Mouse (Mus musculus): ENCODE results near the gene Pih1d1. TPM values are rescaled to one million over a fixed set of nuclear protein-coding genes. Genes with fewer than 3 reads are reported as not detected.
A peak's percentile ranks its signal among the peaks of the same experiment; 100 is the strongest.

The Pih1d1 gene
- polyA plus RNA-seq, 1 experiment from 2014 or later, result 111 TPM

DNA sequence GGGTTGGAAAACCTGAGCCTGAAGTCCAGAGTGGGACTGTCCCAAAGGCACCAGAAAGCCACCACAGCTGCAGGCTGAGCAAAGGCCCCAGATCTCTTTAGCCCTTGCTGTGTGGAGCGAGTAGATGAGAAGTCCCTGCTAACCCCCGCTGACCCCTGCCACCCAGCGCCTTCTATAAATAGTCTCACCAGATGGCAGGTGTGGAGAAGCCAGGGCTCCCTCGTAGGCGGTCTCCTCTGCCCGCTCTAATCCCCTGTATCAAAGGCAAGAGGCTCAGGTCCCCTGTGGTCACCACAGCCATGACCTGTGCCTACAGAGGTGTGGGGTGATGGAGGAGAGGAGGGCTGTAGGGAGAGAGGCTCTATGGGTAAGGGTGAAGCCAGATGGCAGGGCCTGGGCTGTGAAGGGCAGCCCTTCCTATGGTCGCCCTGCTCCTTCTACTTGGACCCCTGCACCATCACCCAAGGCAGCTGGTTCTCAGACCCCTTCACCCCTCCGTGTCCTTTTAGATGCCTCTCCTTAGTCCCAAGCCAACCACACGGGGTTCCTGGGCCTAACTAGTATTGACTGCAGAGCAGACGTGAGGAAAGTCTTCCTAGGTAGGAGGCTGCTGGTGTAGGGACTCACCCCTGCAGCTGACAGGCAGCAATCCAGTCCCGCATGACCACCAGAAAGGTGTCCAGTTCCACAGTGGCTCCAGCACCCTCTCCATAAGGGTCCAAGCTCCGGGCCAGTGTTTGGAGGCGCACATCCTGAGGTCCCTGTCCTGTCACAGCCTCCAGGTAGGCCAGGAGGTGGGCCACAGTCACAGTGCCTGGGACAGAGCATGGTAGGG, 41.5 kb downstream of the Pih1d1 start:
- WGBS, result 58% methylated on average over 13 of the region's 13 CpGs
- DNase-seq (ENCODE audit: low spot score), result no peak
- Histone ChIP-seq H3K36me3 (no peaks in the 10 kb centered on the region), H3K27ac (replicated peaks) (peak overlapping the region; percentile 2), H3K4me3 (no peak overlapping the region), H3K4me1 (peaks cover 52% of the 10 kb centered on the region), H3K9me3 (replicated peaks) (no peaks in the 10 kb centered on the region), H3K27me3 (ENCODE audit: low read depth, poor library complexity, severe bottlenecking) (peaks cover 62% of the 10 kb centered on the region)

DNA sequence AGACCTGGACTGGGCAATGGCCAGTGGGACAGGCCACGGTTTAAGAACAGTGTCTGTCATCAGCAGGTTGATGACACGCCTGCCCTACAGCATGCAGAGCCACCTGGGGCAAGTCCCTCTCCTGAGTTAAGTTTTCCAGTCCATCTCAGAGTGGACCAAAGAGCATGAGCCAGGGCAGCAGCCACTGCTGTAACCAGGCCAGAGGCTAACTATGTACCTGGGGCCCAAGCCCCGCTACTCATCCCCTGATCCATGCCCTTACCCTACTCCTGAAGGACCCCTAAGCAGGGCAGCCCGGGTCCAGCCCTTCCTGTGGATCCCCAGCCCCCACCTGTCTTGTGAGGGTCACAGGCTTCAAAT, 42.1 kb downstream of the Pih1d1 start:
- Histone ChIP-seq H3K4me3 (no peak overlapping the region), H3K9me3 (replicated peaks) (no peaks in the 10 kb centered on the region), H3K36me3 (no peaks in the 10 kb centered on the region), H3K4me1 (peaks cover 49% of the 10 kb centered on the region), H3K27me3 (ENCODE audit: low read depth, poor library complexity, severe bottlenecking) (peaks cover 61% of the 10 kb centered on the region), H3K27ac (replicated peaks) (peak overlapping the region; percentile 2; the same call in 1 of the 2 replicates)
- no peak for DNase-seq (ENCODE audit: low spot score)
- 85% methylated on average over 4 of the region's 4 CpGs for WGBS

DNA sequence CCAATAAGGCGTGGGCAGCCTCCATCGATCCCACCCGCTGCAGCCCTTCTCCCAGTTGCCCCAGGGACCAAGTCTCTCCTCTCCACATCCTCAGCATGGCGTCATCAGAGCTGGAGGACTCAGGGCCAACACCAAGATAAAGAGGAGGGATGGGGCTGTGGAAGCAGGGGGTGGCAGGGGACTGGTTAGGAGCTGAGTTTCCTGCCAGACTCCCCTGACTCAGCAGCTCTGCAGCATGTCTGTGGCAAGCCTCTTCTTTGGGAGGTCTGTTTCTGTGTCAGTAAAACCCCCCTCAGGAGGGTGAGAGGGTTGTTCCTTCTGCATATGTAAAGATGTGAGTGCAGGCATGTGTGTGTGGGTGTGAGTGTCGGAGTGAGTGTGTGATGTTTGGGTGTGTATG, 42.9 kb downstream of the Pih1d1 start:
- H3K27me3 ChIP-seq (ENCODE audit: low read depth, poor library complexity, severe bottlenecking), result peaks cover 53% of the 10 kb centered on the region
- H3K9me3 ChIP-seq (replicated peaks), result no peaks in the 10 kb centered on the region
- no peak for DNase-seq (ENCODE audit: low spot score)
- no peak overlapping the region for H3K27ac ChIP-seq (replicated peaks)
- WGBS, result 74% methylated on average over 5 of the region's 5 CpGs
- no peak overlapping the region for H3K4me3 ChIP-seq
- H3K4me1 ChIP-seq, result peaks cover 42% of the 10 kb centered on the region
- H3K36me3 ChIP-seq, result no peaks in the 10 kb centered on the region

DNA sequence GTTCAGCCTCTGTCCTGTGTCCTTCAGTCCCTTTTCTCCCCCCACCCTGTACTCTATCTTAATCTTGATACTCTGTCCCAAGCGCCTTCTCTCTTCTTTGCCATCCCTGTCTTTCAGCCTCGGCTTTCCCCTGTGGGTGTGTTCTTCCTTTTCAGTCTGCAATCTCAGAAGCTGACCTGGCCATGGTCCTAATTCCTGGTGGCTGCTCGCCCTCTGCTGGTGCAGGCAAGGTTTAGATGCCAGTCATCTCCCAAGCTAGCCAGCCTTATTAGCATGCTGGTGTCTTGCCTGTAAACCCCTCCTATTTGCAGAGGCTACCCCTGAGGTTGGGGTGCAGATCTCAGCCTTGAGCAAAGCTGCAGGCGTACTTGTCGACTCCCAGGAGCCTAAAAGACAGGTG, 44.3 kb downstream of the Pih1d1 start:
- 0 out of 2 replicates have a peak overlapping the region, but pooled peaks have one; percentile 23 for H3K27ac ChIP-seq (replicated peaks)
- peaks cover 35% of the 10 kb centered on the region for H3K4me1 ChIP-seq
- WGBS, result 14% methylated on average over 5 of the region's 5 CpGs
- peak; percentile 68 for DNase-seq (ENCODE audit: low spot score)
- peaks cover 58% of the 10 kb centered on the region for H3K27me3 ChIP-seq (ENCODE audit: low read depth, poor library complexity, severe bottlenecking)
- H3K36me3 ChIP-seq, result no peaks in the 10 kb centered on the region
- no peak overlapping the region for H3K4me3 ChIP-seq
- no peaks in the 10 kb centered on the region for H3K9me3 ChIP-seq (replicated peaks)

DNA sequence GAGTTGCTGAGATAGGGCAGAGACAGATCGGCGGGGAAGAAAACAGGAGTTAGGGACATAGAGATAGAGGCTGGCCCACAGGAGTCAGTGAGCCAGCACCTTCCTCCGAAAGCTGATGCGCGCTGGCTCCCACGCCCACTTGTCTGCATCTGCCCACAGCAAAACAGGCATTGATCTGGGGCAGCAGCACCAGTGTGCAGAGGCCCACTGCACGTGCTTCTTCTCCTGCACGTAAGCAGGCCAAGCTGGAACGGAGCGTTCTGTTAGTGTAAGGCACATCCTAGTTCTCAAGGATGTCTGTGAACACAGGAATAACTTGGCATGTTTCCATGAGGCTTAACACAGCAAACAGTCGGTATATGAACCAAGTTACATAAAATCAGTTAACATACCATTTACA, 44.9 kb downstream of the Pih1d1 start:
- Histone ChIP-seq H3K4me3 (no peak overlapping the region), H3K36me3 (no peaks in the 10 kb centered on the region), H3K27ac (replicated peaks) (no peak overlapping the region), H3K9me3 (replicated peaks) (no peaks in the 10 kb centered on the region), H3K27me3 (ENCODE audit: low read depth, poor library complexity, severe bottlenecking) (peaks cover 58% of the 10 kb centered on the region), H3K4me1 (peaks cover 30% of the 10 kb centered on the region)
- WGBS, result 84% methylated on average over 11 of the region's 11 CpGs
- no peak for DNase-seq (ENCODE audit: low spot score)

DNA sequence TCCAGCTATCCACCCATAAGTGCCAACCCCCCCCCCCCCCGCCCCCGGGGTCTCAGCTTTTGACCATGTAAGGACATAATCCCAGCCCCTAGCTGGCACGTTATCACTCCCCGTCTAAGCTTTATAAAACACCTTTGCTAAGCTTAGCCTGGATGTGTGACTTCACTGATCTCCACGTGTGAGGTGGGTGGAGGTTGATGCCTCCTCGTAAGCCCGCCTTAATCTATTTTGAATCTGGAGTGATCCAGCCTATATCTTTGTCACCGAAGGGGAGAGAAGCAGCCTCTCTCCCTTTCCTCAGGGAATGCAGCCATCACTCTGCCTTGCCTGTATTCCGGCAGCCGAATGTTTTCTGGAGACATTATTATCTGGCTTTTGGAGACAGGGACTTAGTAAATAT, 48.6 kb downstream of the Pih1d1 start:
- H3K27me3 ChIP-seq (ENCODE audit: low read depth, poor library complexity, severe bottlenecking), result peaks cover 38% of the 10 kb centered on the region
- DNase-seq (ENCODE audit: low spot score), result no peak
- 60% methylated on average over 10 of the region's 10 CpGs for WGBS
- H3K9me3 ChIP-seq (replicated peaks), result no peaks in the 10 kb centered on the region
- H3K27ac ChIP-seq (replicated peaks), result no peak overlapping the region
- no peak overlapping the region for H3K4me3 ChIP-seq
- H3K4me1 ChIP-seq, result peaks cover 18% of the 10 kb centered on the region
- H3K36me3 ChIP-seq, result no peaks in the 10 kb centered on the region

DNA sequence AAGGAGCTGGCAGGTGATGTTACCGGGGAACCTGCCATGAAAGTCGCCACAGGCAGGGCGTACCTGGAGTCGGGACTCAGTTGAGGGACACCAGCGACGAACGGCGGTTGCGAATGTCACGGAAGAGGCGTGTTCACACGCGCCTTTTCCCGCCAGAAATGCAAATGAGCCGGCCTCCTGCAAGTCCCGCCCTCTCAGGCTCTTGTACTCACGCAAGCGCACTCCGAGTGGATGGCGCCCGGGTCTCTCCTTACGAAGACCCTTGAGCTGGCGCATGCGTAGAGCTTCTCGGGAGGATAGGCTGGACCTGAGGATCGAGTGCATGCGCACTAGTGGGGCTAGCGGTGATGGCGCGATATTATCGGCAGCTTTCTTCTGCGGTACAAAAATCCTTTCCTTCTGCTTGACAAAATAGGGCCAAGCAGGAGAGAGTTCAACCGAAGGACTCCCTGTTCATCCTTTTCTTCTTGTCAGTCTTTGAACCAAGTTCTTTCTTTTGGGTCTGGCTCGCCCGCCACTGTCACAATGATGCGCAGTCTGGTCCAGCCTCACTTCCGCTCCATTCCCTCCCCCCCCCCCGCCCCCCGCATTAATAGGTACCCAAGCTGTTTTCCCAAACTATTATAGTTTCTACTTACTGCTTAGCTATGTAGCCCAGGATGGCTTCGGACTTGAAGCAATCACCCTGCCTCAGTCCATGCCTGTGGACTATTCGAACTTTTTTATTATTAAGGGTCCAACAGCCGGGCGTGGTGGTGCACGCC, 50.5 kb downstream of the Pih1d1 start, which contains the start of gene Ccdc155:
Gene Ccdc155 (minus strand): TSS at position 513 of the 764 bp plus-strand sequence.
- 9% methylated on average over 44 of the region's 44 CpGs for WGBS
- H3K27me3 ChIP-seq (ENCODE audit: low read depth, poor library complexity, severe bottlenecking), result peaks cover 36% of the 10 kb centered on the region
- peaks cover 8% of the 10 kb centered on the region; the same call in 1 of the 2 replicates for H3K4me1 ChIP-seq
- no peaks in the 10 kb centered on the region; the same call in 1 of the 2 replicates for H3K9me3 ChIP-seq (replicated peaks)
- peak within 1 kb of the TSS; percentile 86 for H3K27ac ChIP-seq (replicated peaks)
- no peaks in the 10 kb centered on the region for H3K36me3 ChIP-seq
- peak; percentile 99 for DNase-seq (ENCODE audit: low spot score)
- H3K4me3 ChIP-seq, result peak within 1 kb of the TSS; percentile 61

DNA sequence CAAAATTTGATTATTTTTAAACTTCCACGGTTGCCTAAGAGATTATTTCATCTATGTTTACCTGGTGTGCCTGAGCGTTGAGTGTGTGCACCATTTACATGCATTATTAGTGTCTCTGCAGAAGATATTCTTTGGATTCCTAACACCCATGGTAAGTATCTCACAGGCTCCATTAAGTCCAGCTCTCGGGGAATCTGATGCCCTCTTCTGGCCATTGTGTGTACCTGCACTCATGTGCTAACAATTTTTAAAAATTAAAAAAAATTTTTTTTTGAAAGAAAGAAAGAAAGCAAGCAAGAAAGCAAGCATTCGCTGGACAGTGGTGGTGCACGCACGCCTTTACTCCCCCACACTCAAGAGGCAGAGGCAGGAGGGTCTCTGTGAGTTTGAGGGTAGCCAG, 54.2 kb downstream of the Pih1d1 start:
- no peaks in the 10 kb centered on the region for H3K36me3 ChIP-seq
- H3K27ac ChIP-seq (replicated peaks), result no peak overlapping the region
- WGBS, result 77% methylated on average over 6 of the region's 6 CpGs
- H3K9me3 ChIP-seq (replicated peaks), result no peaks in the 10 kb centered on the region; the same call in 1 of the 2 replicates
- H3K27me3 ChIP-seq (ENCODE audit: low read depth, poor library complexity, severe bottlenecking), result peaks cover 52% of the 10 kb centered on the region
- H3K4me3 ChIP-seq, result no peak overlapping the region
- DNase-seq (ENCODE audit: low spot score), result no peak
- H3K4me1 ChIP-seq, result peaks cover 16% of the 10 kb centered on the region

MicroRNA genes within 50 kb of the gene (microRNA counts, 519-probe panel; counts per million panel counts)
- not detected for microRNA mmu-miR-150

Small RNA genes within 50 kb of the gene (microRNA-seq; reads per million reads assigned to microRNA genes)
- 7.5 reads per million, percentile 18 among the genes with 10 or more reads in this experiment for gene Mir150
- gene Mir5121, result 19.7 reads per million, percentile 30 among the genes with 10 or more reads in this experiment
- gene Mir7055, result not detected

Other genes starting within 250 kb of the Pih1d1 start
- 74.2 and 77.0 TPM in 2 replicates for gene Ap2a1, start 224.8 kb upstream of the Pih1d1 start, polyA plus RNA-seq (2016; fragmentation: Nextera tagmentation; extraction: Ambion mirVana)
- gene Tsks, start 211.1 kb upstream of the Pih1d1 start, polyA plus RNA-seq (2016; fragmentation: Nextera tagmentation; extraction: Ambion mirVana), result 0.11 and 0.14 TPM in 2 replicates
- gene Cpt1c, start 179.5 kb upstream of the Pih1d1 start, polyA plus RNA-seq (2016; fragmentation: Nextera tagmentation; extraction: Ambion mirVana), result 22.3 and 26.8 TPM in 2 replicates
- 908 and 945 TPM in 2 replicates for gene Prmt1, start 167.7 kb upstream of the Pih1d1 start, polyA plus RNA-seq (2016; fragmentation: Nextera tagmentation; extraction: Ambion mirVana)
- 69.5 and 71.2 TPM in 2 replicates for gene Irf3, start 156.7 kb upstream of the Pih1d1 start, polyA plus RNA-seq (2016; fragmentation: Nextera tagmentation; extraction: Ambion mirVana)
- gene Bcl2l12, start 155.6 kb upstream of the Pih1d1 start, polyA plus RNA-seq (2016; fragmentation: Nextera tagmentation; extraction: Ambion mirVana), result 77.4 and 78.4 TPM in 2 replicates
- gene Scaf1, start 137.9 kb upstream of the Pih1d1 start, polyA plus RNA-seq (2016; fragmentation: Nextera tagmentation; extraction: Ambion mirVana), result 39.6 and 44.8 TPM in 2 replicates
- 22.0 and 23.6 TPM in 2 replicates for gene Rras, start 136.3 kb upstream of the Pih1d1 start, polyA plus RNA-seq (2016; fragmentation: Nextera tagmentation; extraction: Ambion mirVana)
- 10.8 and 11.3 TPM in 2 replicates for gene Prr12, start 101.4 kb upstream of the Pih1d1 start, polyA plus RNA-seq (2016; fragmentation: Nextera tagmentation; extraction: Ambion mirVana)
- 63.0 and 66.7 TPM in 2 replicates for gene Nosip, start 91.9 kb upstream of the Pih1d1 start, polyA plus RNA-seq (2016; fragmentation: Nextera tagmentation; extraction: Ambion mirVana)
- gene Prrg2, start 91.6 kb upstream of the Pih1d1 start, polyA plus RNA-seq (2016; fragmentation: Nextera tagmentation; extraction: Ambion mirVana), result 17.0 and 17.3 TPM in 2 replicates
- gene Rcn3, start 62.1 kb upstream of the Pih1d1 start, polyA plus RNA-seq (2016; fragmentation: Nextera tagmentation; extraction: Ambion mirVana), result 122 and 128 TPM in 2 replicates
- 12.0 and 15.3 TPM in 2 replicates for gene Fcgrt, start 50.5 kb upstream of the Pih1d1 start, polyA plus RNA-seq (2016; fragmentation: Nextera tagmentation; extraction: Ambion mirVana)
- gene Rps11, start 29.9 kb upstream of the Pih1d1 start, polyA plus RNA-seq (2016; fragmentation: Nextera tagmentation; extraction: Ambion mirVana), result 1,493 and 1,787 TPM in 2 replicates
- gene Rpl13a, start 25.5 kb upstream of the Pih1d1 start, polyA plus RNA-seq (2016; fragmentation: Nextera tagmentation; extraction: Ambion mirVana), result 1,083 and 1,243 TPM in 2 replicates
- 0.11 and 0.19 TPM in 2 replicates for gene Gm45713, start 18.1 kb upstream of the Pih1d1 start, polyA plus RNA-seq (2016; fragmentation: Nextera tagmentation; extraction: Ambion mirVana)
- 1.1 and 1.4 TPM in 2 replicates for gene Flt3l, start 17.9 kb upstream of the Pih1d1 start, polyA plus RNA-seq (2016; fragmentation: Nextera tagmentation; extraction: Ambion mirVana)
- gene Aldh16a1, start 281 bp downstream of the Pih1d1 start, polyA plus RNA-seq (2016; fragmentation: Nextera tagmentation; extraction: Ambion mirVana), result 45.7 and 51.2 TPM in 2 replicates
- 0.25 and 0.52 TPM in 2 replicates for gene Slc17a7, start 9.6 kb downstream of the Pih1d1 start, polyA plus RNA-seq (2016; fragmentation: Nextera tagmentation; extraction: Ambion mirVana)
- not detected in 2 replicates for gene Gfy, start 25.3 kb downstream of the Pih1d1 start, polyA plus RNA-seq (2016; fragmentation: Nextera tagmentation; extraction: Ambion mirVana)
- gene Pth2, start 26.7 kb downstream of the Pih1d1 start, polyA plus RNA-seq (2016; fragmentation: Nextera tagmentation; extraction: Ambion mirVana), result not detected in 2 replicates
- 0.73 and 0.88 TPM in 2 replicates for gene Ccdc155, start 50.6 kb downstream of the Pih1d1 start, polyA plus RNA-seq (2016; fragmentation: Nextera tagmentation; extraction: Ambion mirVana)
- 0.72 and 1.4 TPM in 2 replicates for gene Dkkl1, start 57.8 kb downstream of the Pih1d1 start, polyA plus RNA-seq (2016; fragmentation: Nextera tagmentation; extraction: Ambion mirVana)
- 365 and 367 TPM in 2 replicates for gene Tead2, start 61.5 kb downstream of the Pih1d1 start, polyA plus RNA-seq (2016; fragmentation: Nextera tagmentation; extraction: Ambion mirVana)
- 0.43 and 0.65 TPM in 2 replicates for gene Cd37, start 84.8 kb downstream of the Pih1d1 start, polyA plus RNA-seq (2016; fragmentation: Nextera tagmentation; extraction: Ambion mirVana)
- gene Slc6a16, start 86.8 kb downstream of the Pih1d1 start, polyA plus RNA-seq (2016; fragmentation: Nextera tagmentation; extraction: Ambion mirVana), result 0.07 TPM in 1 of 2 replicates, not detected in the other
- not detected in 2 replicates for gene Slc6a21, start 123.2 kb downstream of the Pih1d1 start, polyA plus RNA-seq (2016; fragmentation: Nextera tagmentation; extraction: Ambion mirVana)
- gene Trpm4, start 179.5 kb downstream of the Pih1d1 start, polyA plus RNA-seq (2016; fragmentation: Nextera tagmentation; extraction: Ambion mirVana), result 7.0 and 9.6 TPM in 2 replicates
- 0.12 and 0.29 TPM in 2 replicates for gene Hrc, start 181.0 kb downstream of the Pih1d1 start, polyA plus RNA-seq (2016; fragmentation: Nextera tagmentation; extraction: Ambion mirVana)
- gene Ppfia3, start 212.7 kb downstream of the Pih1d1 start, polyA plus RNA-seq (2016; fragmentation: Nextera tagmentation; extraction: Ambion mirVana), result 6.4 and 7.4 TPM in 2 replicates
- gene Lin7b, start 216.3 kb downstream of the Pih1d1 start, polyA plus RNA-seq (2016; fragmentation: Nextera tagmentation; extraction: Ambion mirVana), result 1.0 and 1.4 TPM in 2 replicates
- gene Snrnp70, start 241.4 kb downstream of the Pih1d1 start, polyA plus RNA-seq (2016; fragmentation: Nextera tagmentation; extraction: Ambion mirVana), result 254 and 268 TPM in 2 replicates

All from midbrain, embryonic 10.5 days (tissue).